Mouse (Mus musculus) 416B (cell line): ENCODE measurements at regions not wholly inside any gene's neighbourhood (a gene's known extent, or its start where the extent isn't known, plus 50 kb on each side); places are given as distances from the start of the nearest gene placed in this dataset.

Source experiments
- DNase-seq: peaks from one replicate; pipeline ENCODE4 v3.0.0; 2011; ENCODE audit warnings: low read depth

DNA sequence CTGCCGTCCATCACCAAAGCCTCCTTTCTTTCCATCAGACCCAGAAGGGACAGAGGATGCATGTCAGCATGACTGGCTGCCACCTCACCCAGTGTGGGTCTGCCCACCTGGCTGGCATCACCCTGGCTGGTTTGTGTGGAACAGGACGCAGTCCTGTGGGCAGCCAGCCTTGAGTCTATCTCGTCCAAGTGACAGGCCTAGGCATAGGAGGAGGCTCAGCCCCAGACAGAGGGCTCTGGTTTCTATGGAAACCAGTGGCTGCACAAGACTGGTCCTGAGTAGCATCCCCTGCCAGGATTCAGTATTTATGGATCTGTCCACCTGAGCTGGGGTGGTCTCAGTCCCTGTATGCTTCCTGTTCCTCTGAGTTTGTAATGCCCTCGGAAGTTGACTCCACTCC, 344.4 kb downstream of the Ptpru start:
- no peak for DNase-seq

DNA sequence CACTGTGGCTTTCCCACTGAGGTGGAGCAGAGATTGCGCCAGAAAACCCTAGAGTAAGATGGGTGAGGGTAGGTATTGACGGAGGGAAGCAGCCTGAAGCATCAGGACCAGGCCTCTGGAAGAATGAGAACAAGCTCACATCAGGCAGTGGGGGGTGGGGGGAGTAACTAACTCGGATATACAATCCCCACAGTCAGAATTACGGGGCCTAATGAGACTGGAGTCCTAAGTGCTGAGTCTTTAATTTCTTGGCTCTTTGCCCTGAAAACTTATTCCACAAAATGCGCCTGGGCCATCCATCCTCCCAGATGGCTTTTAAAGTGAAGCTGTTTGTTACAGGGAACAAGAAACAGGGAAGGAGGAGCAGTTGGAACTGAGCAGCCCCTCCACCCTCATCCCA, 341.2 kb downstream of the Ptpru start:
- no peak for DNase-seq

DNA sequence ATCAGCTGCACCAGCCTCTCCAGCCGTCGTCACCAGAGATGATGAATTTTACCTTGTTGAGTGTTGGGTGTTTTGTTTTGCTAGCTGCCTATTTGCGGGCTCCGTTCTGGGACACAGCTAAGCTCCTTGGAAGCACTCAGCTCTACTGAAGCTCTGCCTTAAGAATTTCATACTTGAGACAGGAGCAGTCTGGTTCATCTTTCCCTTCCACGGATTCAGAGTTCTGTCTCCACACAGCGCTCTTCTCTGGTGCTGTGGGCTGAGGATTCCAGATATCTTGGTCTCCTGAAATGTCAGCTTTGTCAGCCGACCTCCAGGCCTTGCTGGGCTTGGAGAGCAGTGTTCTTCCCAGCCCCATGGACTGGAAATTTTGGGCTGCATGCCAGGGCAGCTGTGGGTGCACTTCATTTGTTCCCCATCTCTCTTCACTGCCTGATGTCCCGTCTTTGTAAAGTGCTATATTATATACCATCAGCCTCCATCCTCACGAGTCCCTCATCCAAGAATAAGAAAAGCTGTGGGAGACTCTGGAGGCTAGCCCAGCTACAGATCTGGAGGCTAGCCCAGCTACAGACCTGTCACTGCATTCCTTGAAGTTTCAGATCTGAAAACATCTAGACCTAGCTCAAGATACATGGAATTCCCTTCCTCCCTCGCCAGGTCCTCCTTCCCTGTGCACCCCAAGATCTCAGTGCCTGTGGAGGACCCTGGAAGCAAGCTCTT, 337.0 kb downstream of the Ptpru start:
- no peak for DNase-seq

DNA sequence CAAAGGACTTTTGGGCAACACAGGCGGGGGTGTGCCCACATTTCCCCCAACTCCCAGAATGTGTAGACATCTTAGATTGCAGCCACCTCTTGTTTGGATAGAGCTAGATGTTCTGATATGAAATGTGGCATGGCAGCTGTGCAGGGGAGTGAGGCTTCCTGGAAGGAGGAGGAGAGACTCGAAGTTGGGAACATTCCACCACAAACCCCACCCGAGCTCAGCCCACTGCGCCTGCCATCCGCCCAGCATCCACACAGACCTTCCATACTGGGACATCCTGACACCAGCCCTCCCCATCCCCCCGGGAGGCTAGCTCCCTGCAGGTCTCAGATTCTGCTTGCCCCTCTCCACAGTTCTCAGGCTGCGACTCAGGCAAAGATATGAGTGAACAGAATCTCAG, 329.9 kb downstream of the Ptpru start:
- no peak for DNase-seq

DNA sequence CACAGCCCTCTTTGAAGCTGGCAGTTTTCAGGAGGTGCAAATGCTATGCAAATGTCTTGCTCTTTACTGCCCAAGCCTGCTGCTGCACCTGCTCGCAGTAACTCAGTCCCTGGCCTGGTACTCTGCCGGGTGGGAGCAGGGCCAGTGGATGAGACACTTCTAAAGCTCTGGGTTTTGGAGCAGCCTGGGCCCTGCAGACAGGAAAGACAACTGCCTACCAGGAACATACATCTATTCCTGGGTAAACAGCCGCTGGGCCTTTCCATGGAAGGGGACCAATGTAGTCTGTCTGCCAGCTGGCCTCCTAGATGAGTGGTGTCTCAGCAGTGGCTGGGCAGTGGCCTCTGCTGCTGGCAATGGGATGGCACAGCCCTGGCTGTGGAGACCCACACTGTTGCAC, 326.5 kb downstream of the Ptpru start:
- no peak for DNase-seq

DNA sequence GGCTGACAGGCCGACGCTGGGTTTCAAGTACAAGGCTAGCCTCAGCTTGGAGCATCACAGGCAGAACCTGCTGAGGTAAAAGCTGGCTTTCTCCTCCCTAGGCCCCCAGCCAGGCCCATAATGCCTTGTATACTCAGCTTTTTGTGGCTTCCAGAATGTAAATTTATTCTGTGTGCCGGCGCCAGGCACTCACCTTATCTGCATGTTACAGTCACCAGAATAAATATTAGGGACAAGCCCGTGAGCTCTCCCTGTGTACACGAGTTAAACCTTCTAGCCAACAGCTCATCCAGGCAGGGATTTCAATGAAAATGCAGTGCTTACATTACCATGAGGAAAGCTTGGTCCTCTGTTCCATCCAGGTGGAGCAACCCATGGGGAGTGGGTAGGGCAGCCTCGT, 325.3 kb downstream of the Ptpru start:
- DNase-seq, result no peak

DNA sequence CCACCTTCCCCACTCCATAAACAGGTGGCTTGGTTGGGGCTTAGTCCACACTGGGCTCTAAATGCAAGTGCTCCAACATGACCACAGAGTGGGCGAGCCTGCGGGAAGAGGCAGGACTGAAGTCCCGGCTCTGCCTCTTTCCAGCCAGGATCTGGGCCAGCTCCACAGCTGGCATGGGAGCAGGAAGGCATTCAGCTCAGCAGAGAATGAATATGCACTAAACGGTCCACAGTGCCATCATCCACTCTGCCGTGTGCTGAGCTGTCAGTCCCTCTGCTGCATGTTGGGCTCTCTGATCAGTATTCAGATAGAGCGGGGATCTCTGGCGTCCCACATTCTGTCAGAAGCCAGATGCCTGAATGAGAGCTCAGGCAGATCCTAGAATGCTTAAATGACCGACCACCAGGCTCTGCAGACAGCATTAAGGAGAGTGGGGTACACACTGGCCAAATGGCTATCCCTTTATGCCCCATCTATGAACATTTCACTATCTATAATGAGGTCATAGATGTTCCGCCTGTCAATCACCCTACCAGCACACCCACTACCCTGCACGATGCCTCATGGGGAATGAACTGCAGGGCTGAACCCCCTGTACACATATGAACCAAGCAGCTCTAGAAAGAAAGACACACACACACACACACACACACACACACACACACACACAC, 317.3 kb downstream of the Ptpru start:
- DNase-seq, result no peak

DNA sequence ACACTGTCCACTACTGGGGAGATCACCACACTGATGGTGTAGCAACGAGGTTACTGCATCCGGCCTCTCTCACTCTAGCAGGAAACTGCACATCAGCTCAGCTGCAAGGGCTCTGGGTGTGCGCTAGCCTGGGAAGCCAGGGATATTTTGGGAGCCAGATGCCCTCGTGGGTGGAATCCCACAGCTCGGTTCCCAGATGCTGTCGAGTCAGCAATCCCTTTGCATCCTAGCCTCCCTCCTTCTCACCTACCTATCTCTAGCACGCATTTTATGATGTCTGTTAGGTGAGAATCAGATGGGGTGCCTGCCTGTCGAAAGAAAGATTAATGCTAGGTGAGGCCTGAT, 316.8 kb downstream of the Ptpru start:
- DNase-seq, result no peak

DNA sequence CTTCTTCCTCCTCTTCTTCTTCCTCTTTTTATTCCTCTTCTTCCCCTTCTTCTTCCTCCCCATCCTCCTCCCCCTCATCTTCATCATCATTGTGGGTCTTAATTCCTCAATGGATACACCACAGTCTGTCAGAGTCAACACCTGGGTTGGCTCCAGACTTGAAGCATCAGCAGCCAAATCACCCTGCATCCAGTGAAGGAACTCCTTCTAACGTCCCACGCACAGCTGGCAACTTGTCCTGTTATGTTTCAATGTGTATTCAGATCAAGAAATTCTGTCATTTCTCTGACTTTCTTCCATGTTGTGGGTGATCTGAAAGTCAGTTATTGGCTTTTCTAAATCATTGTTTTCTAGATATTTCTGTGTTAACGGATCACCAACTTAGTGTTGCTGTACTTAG, 312.9 kb downstream of the Ptpru start:
- no peak for DNase-seq

DNA sequence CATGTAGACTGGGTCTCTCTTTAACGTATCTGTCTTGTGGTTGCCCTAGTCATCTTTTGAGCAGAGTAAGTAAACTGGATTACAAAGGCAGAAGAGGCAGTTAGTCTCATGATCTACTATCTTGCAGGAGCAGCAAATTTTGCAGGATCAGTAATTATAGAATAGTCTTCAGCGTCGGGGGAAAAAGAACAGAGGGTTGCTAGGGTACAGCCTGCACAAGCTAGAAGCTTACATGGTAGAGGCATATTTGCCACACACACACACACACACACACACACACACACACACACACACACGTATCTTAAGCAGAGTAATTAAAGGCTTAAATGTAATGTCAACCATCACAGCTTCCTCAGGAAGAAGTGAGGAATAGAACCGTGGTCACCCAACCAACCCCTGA, 307.6 kb downstream of the Ptpru start:
- DNase-seq, result no peak

DNA sequence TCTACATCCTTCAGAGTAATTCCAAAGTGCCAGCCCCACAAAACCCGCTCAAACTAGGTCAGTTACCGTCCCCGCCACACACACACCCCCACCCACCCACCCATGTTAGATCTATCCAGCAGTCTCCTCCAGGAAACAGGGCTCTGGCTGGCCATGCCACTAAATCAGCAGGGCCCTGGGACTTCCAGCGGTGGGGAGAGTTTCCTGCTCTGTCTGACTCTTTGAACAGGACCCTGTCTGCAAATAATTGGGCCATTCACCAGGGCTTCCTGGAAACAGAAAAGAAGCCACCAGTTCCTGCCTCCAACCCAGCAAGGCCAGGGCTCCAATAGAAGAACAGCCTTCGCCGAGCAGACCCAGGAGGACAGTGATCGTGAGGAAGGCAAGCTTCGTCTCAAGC, 307.1 kb downstream of the Ptpru start:
- no peak for DNase-seq

DNA sequence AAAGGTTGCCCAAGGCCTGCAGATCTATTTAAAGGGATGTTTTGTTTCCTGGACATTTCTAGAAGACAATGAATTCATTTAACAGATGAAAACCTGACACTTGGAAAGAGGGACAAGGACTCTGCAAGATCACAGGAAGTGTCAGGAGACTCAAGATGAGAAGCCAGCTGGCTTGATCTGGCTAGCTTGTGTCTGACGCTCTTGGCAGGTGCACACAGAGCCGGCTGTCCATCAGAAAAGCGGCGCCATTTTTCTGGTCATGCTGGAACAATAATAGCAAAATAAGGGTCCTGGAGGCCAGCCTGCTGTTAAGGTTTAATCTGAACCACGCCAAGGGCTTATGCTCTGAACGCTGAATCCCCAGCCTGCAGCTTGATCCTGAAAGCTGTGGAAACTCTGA, 303.3 kb downstream of the Ptpru start:
- DNase-seq, result no peak

DNA sequence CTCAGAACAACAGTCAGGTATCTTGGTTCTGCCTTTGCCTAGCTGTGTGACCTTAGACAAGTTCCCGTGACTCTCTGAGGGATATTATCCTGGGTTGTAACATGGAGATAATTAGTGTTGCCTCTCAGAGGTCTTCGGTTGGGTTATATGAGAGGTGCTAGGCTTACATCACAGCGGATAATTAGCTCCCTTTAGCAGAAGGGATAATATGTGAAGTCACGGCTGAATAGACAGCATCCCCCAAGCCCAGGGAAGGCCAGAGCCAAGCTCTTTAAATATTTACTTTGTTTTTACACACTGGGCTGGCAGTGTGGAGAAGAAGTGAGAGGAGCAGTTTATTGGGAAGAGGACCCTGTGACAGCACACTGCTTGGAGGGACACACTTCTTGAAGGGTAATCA, 299.9 kb downstream of the Ptpru start:
- no peak for DNase-seq

DNA sequence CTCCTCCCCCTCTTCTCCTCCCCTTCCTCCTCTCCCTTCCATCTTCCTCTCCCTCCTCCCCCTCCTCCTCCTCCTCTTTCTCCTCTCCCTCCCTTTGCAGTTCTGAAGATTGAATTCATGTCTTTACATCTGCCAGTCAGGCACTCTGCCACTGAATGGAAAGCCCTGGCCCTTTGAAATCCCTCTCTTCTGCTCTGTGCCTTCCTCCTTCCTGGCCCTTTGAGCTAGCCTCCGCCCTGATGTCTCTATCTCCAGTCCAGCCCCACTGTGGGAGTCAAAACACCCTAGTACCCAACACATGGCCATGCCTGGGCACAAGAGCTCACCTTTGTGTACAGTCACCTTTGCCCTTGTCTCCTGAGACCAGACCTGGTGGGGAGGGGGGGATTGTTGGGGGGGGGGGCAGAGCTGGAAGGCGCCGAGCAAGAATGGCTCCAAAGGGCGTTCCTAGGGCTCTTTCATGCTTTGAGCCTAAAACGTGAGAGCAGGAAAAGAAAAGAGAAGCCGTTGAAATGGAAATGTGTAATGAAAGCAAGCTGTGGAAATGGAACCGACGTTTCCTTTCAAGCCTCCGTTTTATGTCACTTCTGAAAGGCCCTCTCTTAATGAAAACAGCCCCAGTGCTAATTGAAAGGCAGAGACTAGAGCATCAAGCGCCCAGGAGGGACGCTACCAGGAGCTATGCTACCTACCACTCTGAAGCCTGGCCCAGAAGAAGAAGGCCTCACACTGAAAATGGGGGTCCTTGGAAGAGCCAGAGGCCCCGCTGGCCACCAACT, 291.5 kb downstream of the Ptpru start:
- no peak for DNase-seq

DNA sequence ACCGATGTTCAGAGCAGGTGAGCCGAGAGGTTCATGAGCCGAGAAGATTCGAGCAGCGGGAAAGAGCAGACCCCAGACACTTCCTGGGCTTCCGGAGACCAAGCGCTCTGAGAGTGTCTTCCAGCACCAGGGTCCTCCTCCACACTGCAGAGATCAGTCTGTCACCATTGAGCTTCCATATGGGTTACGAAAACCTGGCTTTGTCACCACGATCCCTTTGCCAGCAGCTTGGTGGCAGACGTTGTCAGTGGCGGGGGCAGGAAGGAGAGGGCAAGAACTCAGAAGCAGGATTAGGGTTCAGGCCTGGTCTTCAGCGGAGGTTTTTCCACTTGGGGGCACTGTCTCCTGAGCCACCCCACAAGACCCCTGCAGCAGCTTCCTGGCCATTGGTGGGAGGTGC, 288.5 kb downstream of the Ptpru start:
- DNase-seq, result no peak

DNA sequence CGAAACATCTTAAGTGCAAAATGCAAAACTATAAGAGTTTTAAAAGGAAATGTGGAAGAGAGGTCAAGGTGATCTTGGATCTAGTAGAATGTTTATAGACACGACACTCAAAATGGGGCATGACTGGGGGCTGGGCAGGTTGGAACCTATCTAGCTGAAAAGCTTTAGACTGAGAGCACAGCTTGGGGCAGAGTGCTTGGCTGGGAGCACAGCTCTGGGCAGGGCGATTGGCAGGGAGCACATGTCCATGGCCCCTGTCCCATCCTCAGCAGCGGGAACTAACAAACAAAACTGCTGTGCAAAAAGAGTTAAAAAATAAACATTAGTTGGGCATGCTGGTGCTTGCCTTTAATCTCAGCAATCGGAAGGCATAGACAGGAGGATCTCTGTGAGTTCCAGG, 279.6 kb downstream of the Ptpru start:
- no peak for DNase-seq

DNA sequence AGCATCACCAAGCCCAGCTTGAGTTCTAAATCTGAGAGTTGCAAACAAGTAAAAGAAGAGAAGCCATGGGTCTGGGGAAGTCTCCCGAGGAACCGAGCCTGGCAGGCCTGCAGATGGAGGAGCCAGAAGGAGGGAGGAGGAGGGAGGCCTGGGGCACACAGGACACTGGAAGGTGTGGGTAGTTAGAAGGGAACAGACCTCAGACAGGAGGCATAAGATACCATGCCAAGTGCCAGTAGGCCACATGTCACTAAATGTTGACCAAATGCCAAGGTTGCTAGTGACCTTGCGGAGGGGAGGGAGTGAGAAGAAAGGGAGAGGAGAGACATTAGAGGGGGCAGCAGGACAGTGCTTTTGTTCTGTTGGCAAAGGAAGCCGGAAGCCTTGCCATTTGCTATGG, 274.2 kb downstream of the Ptpru start:
- no peak for DNase-seq

DNA sequence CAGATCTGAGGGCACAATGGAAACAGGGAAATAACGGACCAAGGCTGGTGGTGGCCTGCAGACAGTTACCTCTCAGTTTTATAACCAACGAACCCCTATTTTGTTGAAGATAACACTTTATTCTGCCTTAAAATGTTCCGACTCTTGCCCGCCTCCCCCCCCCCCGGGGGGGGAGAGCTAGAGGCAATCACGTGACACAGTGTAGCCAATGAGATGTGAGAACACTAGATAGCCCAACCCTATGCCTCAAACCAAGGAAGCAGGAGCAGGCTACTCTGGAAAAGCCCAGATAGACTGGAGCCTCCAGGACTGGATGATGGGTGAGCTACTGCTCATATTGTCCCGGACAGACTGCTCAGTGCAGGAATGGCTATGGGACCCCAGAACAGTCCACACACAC, 272.9 kb downstream of the Ptpru start:
- no peak for DNase-seq

DNA sequence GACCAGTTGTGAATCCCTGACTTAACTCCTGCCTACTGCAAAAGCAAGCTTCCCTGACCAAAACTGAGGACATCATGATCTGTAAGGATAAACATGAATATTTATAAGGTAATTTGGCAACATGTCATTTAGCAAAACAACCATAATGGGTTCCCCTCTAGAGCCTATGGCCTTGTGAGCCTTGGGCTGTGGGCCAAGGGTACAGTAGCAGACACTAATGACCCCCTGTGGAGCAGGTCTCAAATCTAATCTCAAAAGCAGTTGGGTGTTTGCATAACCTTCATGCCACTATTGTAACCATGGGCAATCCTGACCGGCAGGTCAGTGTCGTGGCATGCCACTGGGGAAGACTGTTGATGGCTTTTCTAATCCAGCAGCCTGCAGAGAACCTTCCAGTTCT, 270.8 kb downstream of the Ptpru start:
- no peak for DNase-seq

DNA sequence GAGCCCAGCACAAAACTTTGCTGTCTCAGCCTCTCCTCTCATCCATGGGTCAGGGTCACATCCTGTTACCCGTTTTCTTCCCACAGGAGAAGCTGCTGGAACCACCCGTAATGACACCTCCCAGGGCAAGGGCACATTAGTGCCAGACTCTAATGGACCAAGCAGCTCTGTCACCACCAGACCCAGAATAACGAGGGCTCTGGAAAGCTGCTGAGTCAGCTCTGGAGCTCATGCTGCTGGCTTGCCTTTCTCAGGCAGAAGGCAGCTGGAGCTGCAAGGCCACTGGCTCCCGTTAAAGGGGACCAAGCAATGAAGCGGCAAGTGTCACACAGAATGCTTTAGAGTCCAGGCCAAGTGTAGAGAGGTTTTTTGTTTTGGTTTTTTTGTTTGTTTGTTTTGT, 268.9 kb downstream of the Ptpru start:
- no peak for DNase-seq

DNA sequence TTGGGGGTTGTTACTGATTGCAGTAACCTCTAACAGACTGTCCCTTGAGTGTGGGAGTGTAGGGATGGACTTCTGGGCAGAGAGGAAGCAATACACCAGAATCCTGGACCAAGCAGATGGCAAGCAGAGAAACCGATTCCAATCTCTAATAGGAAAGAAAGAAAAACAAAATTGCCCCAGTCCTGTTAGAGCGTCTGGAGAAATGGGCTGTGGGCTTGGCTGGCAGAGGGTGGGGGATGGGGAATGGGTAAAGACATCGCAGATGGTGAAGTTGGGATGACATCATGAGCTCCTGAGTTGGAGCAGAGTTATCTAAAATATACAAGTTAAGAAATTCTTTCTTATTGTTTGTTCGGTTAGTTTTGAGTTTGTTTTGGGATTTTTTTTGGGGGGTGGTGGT, 260.5 kb downstream of the Ptpru start:
- DNase-seq, result no peak

DNA sequence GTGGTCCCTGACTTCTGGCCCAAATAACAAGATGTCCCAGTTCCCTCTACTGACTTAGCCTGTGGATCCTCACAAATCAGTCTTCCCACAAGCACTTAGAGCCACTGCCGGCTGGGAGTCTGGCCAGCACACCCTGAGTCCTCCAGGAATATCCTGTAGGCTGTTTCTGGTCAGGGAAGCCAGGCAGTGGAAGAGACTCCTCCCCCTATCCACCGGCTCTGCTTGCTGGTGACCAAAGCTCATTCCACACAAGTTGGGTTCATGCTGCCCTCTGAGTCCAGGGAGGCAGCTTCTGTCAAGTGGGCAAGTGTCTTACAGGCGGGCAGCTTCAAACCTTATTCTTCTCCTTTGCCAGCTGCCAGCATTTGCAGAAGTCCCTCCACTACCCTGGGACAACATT, 252.1 kb downstream of the Ptpru start:
- DNase-seq, result no peak

DNA sequence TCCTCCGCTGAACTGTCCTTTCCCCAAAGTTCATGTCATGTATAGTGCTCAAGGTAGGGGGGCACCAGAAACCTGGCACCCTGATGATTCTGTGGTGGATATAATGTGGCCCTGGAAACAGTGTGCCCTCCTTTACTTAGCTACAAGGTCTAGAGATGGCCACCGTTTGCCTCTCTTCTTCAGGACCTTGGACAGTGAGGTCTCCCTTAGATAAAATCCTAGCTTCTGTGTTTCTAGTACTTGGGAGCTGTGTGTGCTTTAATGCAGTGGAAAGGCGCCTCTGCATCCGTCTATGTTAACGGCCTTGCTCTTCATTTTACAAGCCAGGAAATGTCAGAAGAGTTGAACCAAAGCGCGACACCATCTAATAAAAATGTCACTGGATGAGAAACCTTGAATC, 250.6 kb downstream of the Ptpru start:
- no peak for DNase-seq

DNA sequence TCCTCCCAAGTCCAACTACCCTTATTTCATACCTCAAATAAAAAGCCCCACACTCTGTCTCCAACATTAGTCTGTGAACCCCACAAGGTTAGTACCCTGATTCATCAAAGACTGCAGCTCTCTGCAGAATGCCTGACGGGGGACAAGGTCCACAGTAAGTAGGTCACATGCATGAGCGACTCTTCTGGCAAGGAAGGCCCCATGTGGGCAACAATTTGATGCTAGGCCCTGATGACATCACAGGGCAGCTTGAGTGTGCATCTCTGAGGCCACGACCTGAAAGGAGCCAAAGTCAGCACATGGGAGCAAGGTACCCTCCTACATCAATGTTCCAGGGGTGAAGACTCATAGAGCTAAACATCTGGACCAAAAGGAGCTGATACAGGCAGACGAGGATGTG, 248.0 kb downstream of the Ptpru start:
- no peak for DNase-seq
